Mouse (Mus musculus): ENCODE data around the gene Pde6d. TPM values are rescaled to one million over a fixed set of nuclear protein-coding genes. Genes with fewer than 3 reads are reported as not detected.

The Pde6d gene
- polyA plus RNA-seq, 1 experiment from 2014 or later = 73.0 TPM

DNA sequence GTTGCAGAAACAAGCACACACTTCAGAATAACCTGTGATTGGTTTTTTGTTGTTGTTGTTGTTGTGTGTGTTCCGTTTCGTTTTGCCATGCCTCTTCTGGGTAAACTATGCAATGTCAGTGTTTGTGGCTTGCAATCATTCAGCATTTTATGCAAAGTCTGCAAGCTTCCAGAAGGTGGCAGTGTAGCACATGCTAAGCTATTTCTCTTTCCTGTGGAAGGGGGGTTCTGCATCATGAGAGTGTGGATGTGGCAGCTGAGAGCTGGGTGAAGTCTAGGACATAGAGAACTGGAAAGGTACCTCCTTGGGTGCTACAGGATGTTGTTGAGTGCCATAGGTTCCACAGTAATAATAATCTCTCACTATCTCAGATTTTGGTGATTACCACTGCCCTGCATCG, 16.1 kb upstream of the Pde6d start:
- Histone ChIP-seq H3K36me3 (peaks cover 57% of the 10 kb centered on the region), H3K27me3 (no peaks in the 10 kb centered on the region)
- 58% methylated on average over 3 of the region's 3 CpGs for WGBS

DNA sequence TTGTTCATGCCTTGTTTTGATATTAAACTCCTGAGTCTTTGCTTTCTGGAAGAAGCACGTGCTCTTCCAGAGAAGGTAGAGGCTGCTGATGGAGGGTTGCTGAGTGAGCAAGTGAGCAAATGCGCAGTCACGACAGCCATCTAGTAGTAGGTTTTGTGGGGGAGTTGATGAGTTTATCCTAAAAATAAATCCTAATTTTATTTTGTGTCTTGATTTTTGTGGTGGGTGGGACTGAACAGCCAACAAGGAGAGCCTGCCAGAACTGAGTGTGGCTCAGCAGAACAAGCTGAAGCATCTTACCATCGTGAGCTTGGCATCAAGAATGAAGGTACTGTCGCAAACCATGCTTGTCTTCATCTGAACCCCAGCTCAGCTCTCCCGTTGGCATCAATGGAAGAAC, 14.1 kb upstream of the Pde6d start:
- no peak for ATAC-seq (replicated peaks; ENCODE audit: insufficient number of reproducible peaks, insufficient read depth, low FRiP score, low read depth)
- 92% methylated on average over 6 of the region's 6 CpGs for WGBS
- peaks cover 54% of the 10 kb centered on the region for H3K36me3 ChIP-seq

More for the DNA sequence above, 16.1 kb upstream of the Pde6d start:
- ATAC-seq (replicated peaks; ENCODE audit: insufficient number of reproducible peaks, insufficient read depth, low FRiP score, low read depth) = no peak
- Histone ChIP-seq H3K4me3 (no peak overlapping the region), H3K9me3 (replicated peaks) (no peaks in the 10 kb centered on the region), H3K4me2 (no peak overlapping the region), H3K9ac (no peak overlapping the region), H3K4me1 (replicated peaks) (no peaks in the 10 kb centered on the region), H3K27ac (no peak overlapping the region)

DNA sequence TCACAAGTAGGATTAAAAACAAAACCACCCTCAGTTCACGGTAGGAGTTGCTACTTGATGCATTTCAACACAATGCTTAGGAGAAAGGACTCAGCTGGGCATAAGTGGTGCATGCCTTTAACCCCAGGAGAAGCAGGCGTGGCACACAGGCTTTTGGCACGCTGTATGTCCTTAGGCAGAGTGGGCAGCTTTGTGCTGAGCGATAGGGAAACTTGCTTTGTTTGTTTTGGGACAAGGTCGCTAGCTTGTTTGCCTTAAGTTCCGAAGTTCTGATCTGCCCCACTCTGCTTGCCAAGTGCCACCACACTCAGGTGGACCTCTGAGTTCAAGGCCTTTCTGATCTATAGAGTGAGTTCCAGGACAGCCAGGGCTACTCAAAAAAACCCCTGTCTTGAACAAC, 12.9 kb upstream of the Pde6d start:
- H3K27ac ChIP-seq = no peak overlapping the region
- 90% methylated on average over 6 of the region's 6 CpGs for WGBS
- H3K27me3 ChIP-seq = no peaks in the 10 kb centered on the region
- no peaks in the 10 kb centered on the region for H3K9me3 ChIP-seq (replicated peaks)
- H3K4me1 ChIP-seq (replicated peaks) = no peaks in the 10 kb centered on the region
- peaks cover 56% of the 10 kb centered on the region for H3K36me3 ChIP-seq
- no peak overlapping the region for H3K9ac ChIP-seq
- no peak overlapping the region for H3K4me2 ChIP-seq
- H3K4me3 ChIP-seq = no peak overlapping the region
- ATAC-seq (replicated peaks; ENCODE audit: insufficient number of reproducible peaks, insufficient read depth, low FRiP score, low read depth) = no peak

More for the DNA sequence above, 14.1 kb upstream of the Pde6d start:
- Histone ChIP-seq H3K9ac (no peak overlapping the region), H3K27ac (no peak overlapping the region), H3K9me3 (replicated peaks) (no peaks in the 10 kb centered on the region), H3K4me3 (no peak overlapping the region), H3K4me1 (replicated peaks) (no peaks in the 10 kb centered on the region), H3K4me2 (no peak overlapping the region), H3K27me3 (no peaks in the 10 kb centered on the region)

DNA sequence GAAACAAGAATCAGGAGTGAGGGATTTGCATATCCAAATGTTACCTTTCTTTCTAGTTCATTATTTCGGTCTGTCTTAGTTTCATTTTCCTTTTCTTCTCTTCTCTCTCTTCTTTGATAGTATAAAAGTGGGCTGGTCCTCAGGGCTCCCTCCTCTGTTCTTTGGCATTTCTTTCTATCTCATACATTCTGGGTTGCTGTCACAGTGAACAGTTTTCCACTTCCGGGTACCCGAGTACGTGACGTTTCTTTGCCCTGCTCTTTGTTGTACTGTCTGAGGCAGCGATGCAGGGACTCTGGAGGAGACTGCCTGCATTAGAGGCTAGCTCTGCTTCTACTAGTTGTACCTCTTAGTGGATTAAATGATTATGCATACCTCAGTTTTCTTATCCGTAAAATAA, 12.1 kb upstream of the Pde6d start:
- Histone ChIP-seq H3K36me3 (peaks cover 57% of the 10 kb centered on the region), H3K9me3 (replicated peaks) (no peaks in the 10 kb centered on the region), H3K9ac (no peak overlapping the region), H3K4me3 (no peak overlapping the region), H3K4me1 (replicated peaks) (no peaks in the 10 kb centered on the region), H3K27ac (no peak overlapping the region), H3K4me2 (no peak overlapping the region), H3K27me3 (no peaks in the 10 kb centered on the region)
- ATAC-seq (replicated peaks; ENCODE audit: insufficient number of reproducible peaks, insufficient read depth, low FRiP score, low read depth) = no peak
- WGBS = 93% methylated on average over 7 of the region's 7 CpGs

DNA sequence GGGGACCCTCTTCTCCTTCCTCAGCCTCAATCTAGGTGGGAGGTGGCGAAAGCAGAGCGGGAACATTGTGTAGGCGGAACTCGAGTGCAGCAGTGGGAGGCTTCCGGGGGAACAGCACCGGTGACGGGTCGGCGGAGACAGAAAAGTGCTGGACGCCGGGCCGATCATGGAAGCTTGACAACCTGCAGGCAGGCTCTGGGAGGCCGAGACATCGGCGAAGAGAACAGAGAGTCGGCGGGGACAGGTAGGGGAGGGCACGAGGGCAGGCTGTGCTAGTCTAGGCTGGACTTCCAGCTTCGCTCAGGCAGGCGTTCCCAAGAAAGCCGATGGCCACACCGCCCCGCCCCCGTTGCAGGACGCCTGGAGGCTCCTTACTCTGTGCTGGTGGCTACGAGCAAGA, 4.6 kb upstream of the Pde6d start:
- peak overlapping the region; percentile 90 for H3K4me2 ChIP-seq
- ATAC-seq (replicated peaks; ENCODE audit: insufficient number of reproducible peaks, insufficient read depth, low FRiP score, low read depth) = no peak
- peaks cover 16% of the 10 kb centered on the region; the same call in 1 of the 2 replicates for H3K36me3 ChIP-seq
- H3K27ac ChIP-seq = peak overlapping the region; percentile 34; the same call in 1 of the 2 replicates
- H3K9me3 ChIP-seq (replicated peaks) = no peaks in the 10 kb centered on the region
- peaks cover 18% of the 10 kb centered on the region for H3K4me1 ChIP-seq (replicated peaks)
- peak overlapping the region; percentile 97 for H3K4me3 ChIP-seq
- H3K27me3 ChIP-seq = no peaks in the 10 kb centered on the region
- peak overlapping the region; percentile 92 for H3K9ac ChIP-seq
- WGBS = 0% methylated on average over 26 of the region's 26 CpGs

DNA sequence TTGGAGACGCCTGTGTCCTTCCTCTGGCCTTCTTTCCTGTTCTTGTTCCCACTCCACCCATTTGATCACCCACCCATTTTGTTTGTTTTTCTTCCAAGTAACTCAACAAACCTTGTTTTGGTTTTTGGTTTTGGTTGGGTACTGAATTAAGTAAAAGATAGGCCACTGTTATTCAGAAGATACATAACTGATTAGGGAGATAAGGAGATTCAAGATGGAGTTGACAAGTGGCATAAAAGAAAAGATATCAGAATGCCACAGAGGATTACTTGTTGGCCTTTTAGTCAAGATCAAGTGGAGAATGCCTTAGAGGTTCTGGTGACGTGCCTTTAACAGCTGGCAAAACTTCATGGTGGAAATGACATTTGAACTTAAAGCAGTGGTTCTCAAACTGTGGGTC, 1.3 kb upstream of the Pde6d start:
- Histone ChIP-seq H3K36me3 (no peaks in the 10 kb centered on the region), H3K27ac (no peak overlapping the region), H3K4me1 (replicated peaks) (peaks cover 24% of the 10 kb centered on the region), H3K9ac (no peak overlapping the region), H3K9me3 (replicated peaks) (no peaks in the 10 kb centered on the region), H3K4me2 (peak overlapping the region; percentile 68; the same call in 1 of the 2 replicates), H3K27me3 (no peaks in the 10 kb centered on the region), H3K4me3 (0 out of 2 replicates have a peak overlapping the region, but pooled peaks have one; percentile 66)
- WGBS = 49% methylated on average over 2 of the region's 2 CpGs
- ATAC-seq (replicated peaks; ENCODE audit: insufficient number of reproducible peaks, insufficient read depth, low FRiP score, low read depth) = no peak

DNA sequence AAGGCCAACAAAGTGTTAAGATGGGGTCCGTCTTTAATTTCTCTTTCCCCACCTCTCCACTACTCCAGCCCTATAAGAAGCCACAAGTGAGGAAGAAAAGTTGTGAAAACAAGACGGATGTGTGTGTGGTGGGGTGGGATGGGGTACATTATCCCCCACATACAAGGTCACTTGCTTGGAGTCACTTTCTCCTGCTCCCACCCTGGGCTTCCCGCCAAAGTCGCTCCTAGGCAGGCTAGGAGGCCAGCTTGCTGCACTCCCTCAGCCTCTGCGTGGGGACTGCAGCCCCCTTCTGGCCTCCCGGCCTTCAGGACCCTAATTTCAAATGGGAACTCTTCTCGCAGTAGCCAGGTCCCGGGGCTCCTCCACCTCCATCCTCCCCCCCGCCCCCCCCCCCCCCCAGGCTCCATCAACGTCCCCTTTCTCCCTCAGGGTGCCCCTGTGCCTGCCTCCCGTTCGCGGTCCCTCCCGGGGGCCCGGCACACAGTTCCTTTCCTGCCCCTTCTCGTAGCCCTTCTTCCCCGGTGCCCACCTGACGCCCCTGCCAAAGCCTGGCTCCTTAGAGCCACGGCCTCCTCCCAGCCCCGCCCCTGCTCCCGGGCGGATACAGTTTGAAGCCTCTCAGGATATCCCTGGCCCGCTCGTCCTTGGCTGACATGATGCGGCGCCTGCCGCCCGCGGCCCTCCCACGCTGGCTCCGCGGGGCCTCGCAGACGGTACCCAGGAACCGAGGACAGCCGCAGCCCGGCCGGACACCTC, 558 bp downstream of the Pde6d start:
- Histone ChIP-seq H3K27ac (peak overlapping the region; percentile 70), H3K4me3 (peak overlapping the region; percentile 66), H3K27me3 (no peaks in the 10 kb centered on the region), H3K9ac (peak overlapping the region; percentile 75), H3K4me1 (replicated peaks) (peaks cover 16% of the 10 kb centered on the region), H3K9me3 (replicated peaks) (no peaks in the 10 kb centered on the region), H3K36me3 (no peaks in the 10 kb centered on the region), H3K4me2 (peak overlapping the region; percentile 68)
- 1% methylated on average over 36 of the region's 38 CpGs for WGBS
- ATAC-seq (replicated peaks; ENCODE audit: insufficient number of reproducible peaks, insufficient read depth, low FRiP score, low read depth) = peak; percentile 83

DNA sequence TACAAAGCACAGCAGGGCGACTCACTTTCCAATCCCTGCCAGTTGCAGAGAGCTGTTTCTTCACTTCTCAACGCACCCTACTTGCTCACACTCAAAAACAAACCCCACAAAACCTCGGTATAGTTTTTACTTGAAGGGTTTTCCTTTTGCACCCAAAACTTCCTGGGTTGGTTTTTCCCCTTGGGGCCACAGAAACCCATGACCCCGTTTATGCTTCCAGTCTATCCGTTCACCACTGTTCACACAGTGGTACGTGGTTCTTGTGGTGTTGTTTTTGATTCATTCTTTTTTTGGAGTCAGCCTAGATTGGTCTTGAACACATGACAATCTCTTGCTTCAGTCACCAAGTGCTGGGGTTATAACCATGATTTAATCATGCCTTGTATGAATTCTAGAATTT, 2.0 kb downstream of the Pde6d start:
- 72% methylated on average over 6 of the region's 6 CpGs for WGBS
- H3K4me3 ChIP-seq = no peak overlapping the region
- no peak overlapping the region for H3K4me2 ChIP-seq
- H3K36me3 ChIP-seq = no peaks in the 10 kb centered on the region
- H3K9me3 ChIP-seq (replicated peaks) = no peaks in the 10 kb centered on the region
- no peak for ATAC-seq (replicated peaks; ENCODE audit: insufficient number of reproducible peaks, insufficient read depth, low FRiP score, low read depth)
- H3K9ac ChIP-seq = no peak overlapping the region
- H3K27me3 ChIP-seq = no peaks in the 10 kb centered on the region
- H3K4me1 ChIP-seq (replicated peaks) = peaks cover 13% of the 10 kb centered on the region
- no peak overlapping the region for H3K27ac ChIP-seq

DNA sequence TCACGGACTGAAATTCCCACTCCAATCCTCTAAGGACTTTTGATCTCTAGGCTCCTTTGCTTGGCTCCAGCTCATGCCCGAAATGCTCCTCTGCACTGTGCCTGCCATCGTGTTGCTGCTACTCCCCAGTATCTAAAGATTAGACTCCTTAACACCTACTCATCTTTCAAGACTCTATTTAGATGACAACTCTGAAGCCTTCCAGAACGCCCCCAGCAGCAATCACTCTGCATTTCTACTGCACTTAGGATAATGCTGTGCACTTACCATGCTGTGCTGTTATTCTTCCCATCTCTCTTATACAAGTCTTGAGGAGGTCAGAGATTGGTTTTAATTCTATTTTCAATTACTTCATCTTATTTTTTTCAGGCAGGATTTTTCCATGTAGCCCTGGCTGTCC, 10.5 kb downstream of the Pde6d start:
- WGBS = 41% methylated on average over 4 of the region's 4 CpGs
- no peaks in the 10 kb centered on the region for H3K27me3 ChIP-seq
- no peak overlapping the region for H3K9ac ChIP-seq
- H3K4me3 ChIP-seq = no peak overlapping the region
- H3K4me2 ChIP-seq = no peak overlapping the region
- no peaks in the 10 kb centered on the region for H3K4me1 ChIP-seq (replicated peaks)
- H3K27ac ChIP-seq = no peak overlapping the region
- no peaks in the 10 kb centered on the region for H3K9me3 ChIP-seq (replicated peaks)
- H3K36me3 ChIP-seq = peaks cover 8% of the 10 kb centered on the region; the same call in 1 of the 2 replicates
- no peak for ATAC-seq (replicated peaks; ENCODE audit: insufficient number of reproducible peaks, insufficient read depth, low FRiP score, low read depth)

DNA sequence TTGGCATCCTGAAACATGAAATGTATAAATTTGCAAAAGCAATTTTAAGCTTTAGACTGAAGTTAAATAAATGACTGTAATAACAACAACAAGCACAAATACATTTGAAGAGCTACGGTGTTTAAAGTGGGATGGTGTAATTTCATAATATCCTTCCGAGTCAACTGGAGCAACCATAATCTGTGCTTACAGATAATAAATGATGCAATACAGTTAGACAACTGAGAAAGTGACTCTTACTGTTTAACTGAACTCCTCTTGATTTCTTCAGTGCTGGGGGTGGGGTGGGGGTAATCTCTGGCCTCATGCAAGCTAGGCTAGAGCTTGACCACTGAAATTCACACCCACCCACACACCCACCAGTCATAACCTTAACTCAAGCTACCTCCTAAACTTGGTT, 11.0 kb downstream of the Pde6d start:
- no peak overlapping the region for H3K4me2 ChIP-seq
- H3K4me3 ChIP-seq = no peak overlapping the region
- no peak overlapping the region for H3K27ac ChIP-seq
- ATAC-seq (replicated peaks; ENCODE audit: insufficient number of reproducible peaks, insufficient read depth, low FRiP score, low read depth) = no peak
- H3K36me3 ChIP-seq = peaks cover 8% of the 10 kb centered on the region; the same call in 1 of the 2 replicates
- WGBS = 91% methylated on average over 2 of the region's 2 CpGs
- H3K4me1 ChIP-seq (replicated peaks) = no peaks in the 10 kb centered on the region
- no peak overlapping the region for H3K9ac ChIP-seq
- no peaks in the 10 kb centered on the region for H3K9me3 ChIP-seq (replicated peaks)
- H3K27me3 ChIP-seq = no peaks in the 10 kb centered on the region

DNA sequence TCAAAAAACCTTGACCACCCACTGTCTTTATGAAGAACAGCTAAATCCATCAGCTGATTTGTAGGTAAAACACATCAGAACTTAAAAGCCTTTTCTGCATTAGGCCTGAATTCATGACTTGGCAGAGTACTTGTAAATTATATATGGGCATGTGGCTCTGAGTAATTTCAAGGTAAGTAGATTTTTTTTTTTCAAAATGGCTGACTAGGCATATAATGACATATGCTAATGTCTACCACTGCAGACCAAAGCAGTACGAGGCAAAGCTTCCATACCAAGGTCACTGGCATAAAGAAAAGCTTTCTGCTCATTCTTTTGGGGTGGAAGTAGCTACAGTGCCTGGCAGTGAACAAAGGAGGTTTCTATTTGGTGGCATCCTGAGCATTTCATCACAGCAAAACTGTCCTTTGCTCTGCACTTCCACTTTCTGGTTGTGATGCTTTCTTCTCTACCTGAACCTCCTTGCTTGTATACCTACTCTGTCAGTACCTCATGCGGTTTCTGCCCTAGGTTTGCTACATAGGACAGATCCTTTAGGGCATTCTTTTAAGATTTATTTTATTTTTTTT, 13.1 kb downstream of the Pde6d start:
- Histone ChIP-seq H3K9me3 (replicated peaks) (no peaks in the 10 kb centered on the region), H3K4me2 (no peak overlapping the region), H3K27me3 (no peaks in the 10 kb centered on the region), H3K36me3 (peaks cover 8% of the 10 kb centered on the region; the same call in 1 of the 2 replicates), H3K27ac (no peak overlapping the region), H3K9ac (no peak overlapping the region), H3K4me3 (no peak overlapping the region), H3K4me1 (replicated peaks) (no peaks in the 10 kb centered on the region)
- WGBS = 87% methylated on average over 2 of the region's 2 CpGs
- ATAC-seq (replicated peaks; ENCODE audit: insufficient number of reproducible peaks, insufficient read depth, low FRiP score, low read depth) = no peak

DNA sequence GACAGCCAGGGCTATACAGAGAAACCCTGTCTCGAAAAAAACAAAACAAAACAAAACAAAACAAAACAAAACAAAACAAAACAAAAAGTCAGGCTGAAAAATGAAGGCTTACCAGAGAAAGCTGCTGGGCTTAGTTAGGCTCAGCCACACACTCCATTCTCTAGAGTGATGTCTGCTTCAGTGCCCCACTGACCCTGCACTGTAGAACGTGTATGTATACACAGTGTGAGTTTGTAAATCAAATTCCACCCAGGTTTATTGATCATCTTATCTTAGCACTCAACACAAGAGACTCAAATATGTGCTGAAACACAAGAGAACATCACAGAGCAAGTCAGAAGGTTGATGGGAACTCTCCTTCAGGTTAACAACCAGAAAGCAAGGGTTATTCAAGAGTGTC, 14.0 kb downstream of the Pde6d start:
- Histone ChIP-seq H3K36me3 (peaks cover 13% of the 10 kb centered on the region; the same call in 1 of the 2 replicates), H3K9me3 (replicated peaks) (no peaks in the 10 kb centered on the region), H3K27ac (no peak overlapping the region), H3K4me3 (no peak overlapping the region), H3K4me1 (replicated peaks) (no peaks in the 10 kb centered on the region), H3K27me3 (no peaks in the 10 kb centered on the region), H3K9ac (no peak overlapping the region), H3K4me2 (no peak overlapping the region)
- no peak for ATAC-seq (replicated peaks; ENCODE audit: insufficient number of reproducible peaks, insufficient read depth, low FRiP score, low read depth)
- WGBS = 90% methylated on average over 2 of the region's 2 CpGs
